Mouse (Mus musculus) MN1 (cell line): ENCODE measurements around the gene Pkd1l1.

Experiments
- DNase-seq: peaks from one replicate; pipeline ENCODE4 v3.0.0-alpha.2; 2016; ENCODE audit warnings: low spot score

Pkd1l1 gene

DNA sequence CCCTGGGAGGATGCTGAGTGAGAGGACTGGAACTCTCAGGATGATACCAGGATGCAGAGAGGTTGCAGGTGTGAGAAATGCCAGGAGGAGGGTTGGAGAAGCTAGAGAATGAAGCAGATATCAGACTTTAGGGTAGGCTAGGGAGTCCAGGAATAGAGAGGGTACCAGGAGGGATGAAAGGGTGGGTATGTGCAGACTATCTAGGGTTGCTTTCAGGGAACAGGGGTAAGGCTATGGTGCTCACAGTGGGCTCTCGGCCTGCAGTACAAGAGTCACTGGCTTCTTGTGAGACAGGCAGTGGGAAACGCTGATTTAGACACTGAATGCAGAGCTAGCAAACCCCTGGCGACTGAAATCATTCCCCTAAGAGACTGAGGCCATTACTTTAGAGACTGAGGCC lies at the start of gene Pkd1l1:
Pkd1l1 (minus strand) TSS at position 101 of the 400 bp plus-strand sequence.
- no peak for DNase-seq

DNA sequence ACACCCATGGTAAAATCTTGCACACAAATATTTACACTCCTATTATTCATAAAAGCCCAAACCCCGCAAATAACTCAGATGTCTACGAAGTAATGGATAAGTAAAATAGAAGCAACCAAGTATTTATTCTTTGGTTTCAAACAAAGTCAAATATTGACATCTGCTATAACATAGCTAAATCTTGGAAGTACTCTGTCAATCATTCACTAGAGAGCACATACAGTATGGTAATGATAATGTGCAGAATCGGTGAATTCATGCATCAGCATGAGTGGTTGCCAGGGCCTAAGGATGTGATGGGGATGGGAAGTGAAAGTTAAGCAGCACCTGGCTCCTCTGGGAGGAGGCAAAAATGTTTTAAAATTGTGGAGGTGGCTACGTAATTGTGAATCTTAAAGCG lies 47.1 kb upstream of the Pkd1l1 start:
- DNase-seq = no peak

DNA sequence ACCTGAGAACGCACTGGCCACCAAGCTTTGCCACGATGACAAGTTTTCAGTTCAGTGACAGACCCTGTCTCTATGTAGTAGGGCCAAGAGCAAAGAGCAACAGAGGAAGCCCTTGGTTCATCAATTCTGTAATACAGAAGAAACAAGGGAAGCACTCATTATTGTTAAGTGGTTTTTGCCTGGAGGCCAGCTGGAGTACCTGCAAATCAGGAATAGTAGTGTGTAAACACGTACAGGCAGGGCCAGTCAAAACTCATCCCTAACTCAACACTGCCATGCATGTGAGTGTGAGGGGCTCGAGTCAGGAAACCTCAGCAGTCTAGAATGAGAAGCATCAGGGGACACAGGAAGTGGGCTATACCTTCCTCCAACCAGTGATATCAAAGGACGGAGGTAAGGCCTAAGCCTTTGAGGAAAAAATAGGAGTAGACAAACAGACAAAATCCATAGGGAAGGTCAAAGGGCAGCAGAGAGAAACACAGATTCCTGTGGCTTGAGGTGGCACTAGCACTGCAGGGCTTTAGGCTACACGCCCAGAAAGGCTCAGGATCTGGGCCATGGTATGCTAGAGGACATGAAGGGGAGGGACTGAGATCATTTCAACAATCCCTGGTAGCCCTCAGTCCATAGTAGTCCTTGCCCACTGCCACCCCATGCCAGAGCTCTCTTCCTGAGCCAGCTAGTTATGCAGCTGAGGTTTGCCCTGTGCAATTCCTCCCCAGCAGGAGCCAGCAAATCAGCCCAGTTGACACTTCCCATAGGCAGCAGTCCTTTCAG lies 45.6 kb upstream of the Pkd1l1 start:
- no peak for DNase-seq

DNA sequence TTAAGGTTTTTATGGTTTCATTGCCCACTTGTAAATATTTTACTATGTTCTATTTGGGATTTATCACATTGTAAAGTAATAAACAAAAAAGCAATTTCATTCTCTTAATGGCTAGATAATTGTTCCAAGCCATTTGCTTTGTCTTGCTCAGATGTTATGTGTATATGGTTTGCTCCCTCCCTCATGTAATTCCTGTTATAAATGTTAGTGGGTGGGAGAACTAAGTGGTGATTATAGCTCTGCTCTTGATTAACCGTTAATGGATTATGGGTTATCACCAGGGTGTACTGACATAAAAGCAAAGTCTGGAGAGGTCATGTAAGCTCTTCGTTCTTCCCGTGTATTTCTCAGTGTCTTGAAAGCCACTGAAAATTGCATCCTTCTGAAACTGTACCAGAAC lies 41.7 kb upstream of the Pkd1l1 start:
- DNase-seq = no peak

DNA sequence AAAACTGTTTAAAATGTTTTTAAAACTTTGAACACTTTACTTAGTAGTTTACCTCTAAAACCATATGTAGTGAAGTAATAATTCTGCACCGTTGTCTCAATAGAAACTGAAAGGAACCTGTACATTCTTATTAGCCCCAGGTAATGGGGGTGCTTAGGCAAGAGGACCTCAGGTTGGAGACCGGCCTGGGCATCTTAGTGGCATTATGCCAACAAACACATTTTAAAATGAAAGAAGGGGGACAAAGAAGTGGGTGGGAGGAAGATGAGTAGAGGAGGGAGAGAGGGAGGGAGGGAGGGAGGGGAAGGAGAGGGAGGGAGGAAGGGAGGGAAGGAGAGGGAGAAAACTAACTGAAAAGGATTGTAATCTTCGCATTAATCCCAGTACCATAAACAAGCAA lies 38.3 kb upstream of the Pkd1l1 start:
- no peak for DNase-seq

DNA sequence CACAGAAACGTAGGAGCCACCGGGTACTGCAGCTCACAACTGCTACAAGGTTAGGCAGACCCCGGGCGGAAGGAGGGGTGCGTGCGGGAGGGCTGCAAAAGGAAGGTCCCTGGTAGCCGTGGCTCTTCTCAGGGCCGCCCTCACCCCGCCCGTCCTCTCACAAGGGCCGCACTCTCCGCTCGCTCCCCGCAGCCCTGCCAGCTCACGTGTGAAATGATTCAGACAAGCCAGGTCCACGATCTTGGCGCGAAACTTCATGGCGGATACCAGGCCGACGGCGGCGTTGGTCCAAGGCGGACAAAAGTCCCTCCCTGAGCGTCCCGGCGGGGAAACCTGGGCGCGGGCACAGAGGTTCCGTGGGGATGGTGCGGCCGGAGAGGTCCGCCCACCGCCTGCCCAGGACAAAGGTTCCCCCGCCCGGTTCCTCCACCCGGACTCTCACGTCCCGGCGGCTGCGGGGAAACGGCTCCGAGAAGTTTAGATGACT lies 37.8 kb upstream of the Pkd1l1 start, which contains the start of gene Hus1:
Hus1 (minus strand) TSS at position 339 of the 487 bp plus-strand sequence.
- DNase-seq = peak; percentile 95

DNA sequence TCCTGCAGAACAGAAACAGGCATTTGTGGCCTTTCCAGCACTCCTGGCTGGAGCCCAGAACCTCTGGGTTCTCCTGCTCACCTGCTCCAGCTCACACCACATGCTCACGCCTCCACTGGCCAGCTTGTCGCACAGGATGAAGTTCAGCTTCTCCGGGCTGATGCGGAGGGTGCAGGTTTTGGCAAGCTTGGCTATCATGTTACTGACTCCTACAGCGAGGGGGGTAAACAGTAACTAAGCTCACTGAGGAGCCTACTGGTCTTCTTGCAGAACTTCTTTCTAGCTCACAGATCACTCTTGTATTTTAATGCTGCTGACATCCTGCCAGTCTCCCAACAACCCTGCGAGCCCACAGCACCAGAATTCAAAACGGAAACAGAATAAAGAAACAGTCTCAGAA lies 37.4 kb upstream of the Pkd1l1 start:
- peak; percentile 58 for DNase-seq

DNA sequence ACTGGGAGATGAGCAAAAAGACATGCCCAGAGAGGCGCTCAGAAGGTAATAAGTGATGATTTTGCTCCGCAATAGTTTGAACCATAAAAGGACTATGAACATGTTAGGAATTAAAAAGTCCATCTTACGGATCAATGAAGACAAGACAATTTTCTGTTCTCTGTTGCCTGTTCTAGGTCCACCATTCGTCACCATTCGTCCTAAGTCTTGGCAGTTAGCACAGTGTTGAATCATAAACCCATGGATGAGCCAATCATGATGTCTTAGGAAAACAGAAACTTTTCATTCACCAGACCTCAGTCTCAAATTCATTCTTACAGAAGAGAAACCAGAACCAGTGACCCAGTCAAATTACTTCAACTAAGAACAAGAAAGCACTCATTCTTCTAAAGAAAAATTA lies 35.7 kb upstream of the Pkd1l1 start:
- DNase-seq = no peak

DNA sequence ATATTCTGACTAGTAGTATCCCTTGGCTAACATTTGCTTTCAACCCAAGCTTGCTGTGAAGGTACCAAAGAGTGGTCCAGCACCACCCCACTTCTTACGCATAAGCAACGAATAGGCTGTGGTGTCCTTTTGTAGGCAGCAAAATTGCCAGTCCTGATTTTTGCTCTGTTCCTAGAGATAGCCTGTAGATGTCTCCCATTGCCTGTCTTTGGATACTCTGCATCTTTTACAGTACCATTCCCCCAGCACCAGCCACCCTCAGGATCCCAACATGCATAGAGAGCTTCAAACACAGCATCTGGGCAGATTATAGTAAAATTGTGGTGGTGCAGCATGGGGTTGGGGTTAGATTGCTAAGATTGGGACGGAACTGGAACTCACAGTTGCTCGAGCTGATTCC lies 15.0 kb upstream of the Pkd1l1 start:
- no peak for DNase-seq

DNA sequence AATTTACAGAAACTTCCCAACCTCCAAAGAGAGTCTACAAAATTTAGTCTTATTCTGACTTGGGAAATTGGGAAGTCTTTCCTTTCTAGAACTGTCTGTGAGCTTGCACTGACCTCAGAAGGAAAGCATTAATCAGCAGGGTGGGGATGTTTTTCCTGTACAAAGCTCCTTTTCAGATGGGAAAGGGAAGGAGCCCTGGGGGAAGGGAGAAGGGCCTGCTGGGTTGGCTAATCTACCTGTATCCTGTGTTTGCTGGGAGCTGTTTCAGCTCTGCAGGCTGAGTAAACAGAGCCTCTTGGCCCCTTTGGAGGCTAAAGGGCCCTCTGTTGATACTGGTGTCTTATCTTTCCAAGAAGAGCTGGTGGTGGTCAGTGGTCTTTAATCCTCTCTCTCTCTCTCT lies 13.0 kb upstream of the Pkd1l1 start:
- no peak for DNase-seq

DNA sequence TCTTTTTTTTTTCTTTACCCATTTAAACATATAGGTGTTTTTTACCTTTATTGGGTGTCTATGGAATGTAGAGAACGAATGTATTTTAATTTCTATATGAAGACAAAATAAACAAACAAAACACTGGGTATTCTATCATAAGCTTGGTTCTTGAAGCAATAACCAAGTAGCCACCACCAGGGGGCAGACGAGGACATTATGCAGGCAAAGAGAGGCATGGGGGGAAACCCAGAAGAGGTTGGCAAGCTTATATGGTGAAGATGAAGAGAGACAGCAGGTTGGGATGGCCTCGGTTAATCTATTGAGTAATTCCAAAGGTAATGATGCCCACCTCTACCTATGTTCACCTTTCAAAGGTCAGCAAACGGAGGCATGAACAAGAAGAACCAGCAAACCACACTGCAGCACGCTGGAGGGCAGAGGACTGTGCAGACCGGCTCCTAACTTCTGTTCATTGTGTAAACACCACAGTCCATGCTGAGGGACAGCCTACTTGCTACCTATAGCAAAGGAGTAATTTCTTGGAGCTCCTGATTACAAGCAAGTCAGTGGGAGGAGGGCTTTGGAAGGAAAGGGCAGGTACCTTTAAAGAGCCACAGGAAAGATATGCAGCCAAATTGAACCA lies 10.3 kb upstream of the Pkd1l1 start:
- peak; percentile 81 for DNase-seq

DNA sequence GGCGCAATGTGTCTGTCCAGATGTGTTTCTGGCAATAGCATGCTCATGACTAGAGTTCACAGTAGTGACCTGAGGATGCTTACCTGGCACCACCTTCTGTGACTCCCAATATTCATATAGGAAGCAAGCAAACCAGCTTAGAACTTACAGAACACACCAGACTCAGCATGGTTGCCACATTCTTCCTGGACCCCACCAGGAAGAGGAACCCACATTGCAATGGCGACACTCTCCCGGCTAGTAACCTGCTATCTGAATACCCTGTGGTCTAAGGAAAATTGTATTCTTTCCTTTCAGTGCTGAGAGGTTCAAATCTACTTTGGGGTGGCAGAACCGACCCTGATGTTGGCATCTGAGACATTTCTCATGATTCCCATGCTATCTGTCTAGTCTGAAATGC lies 5.1 kb upstream of the Pkd1l1 start:
- DNase-seq = no peak

DNA sequence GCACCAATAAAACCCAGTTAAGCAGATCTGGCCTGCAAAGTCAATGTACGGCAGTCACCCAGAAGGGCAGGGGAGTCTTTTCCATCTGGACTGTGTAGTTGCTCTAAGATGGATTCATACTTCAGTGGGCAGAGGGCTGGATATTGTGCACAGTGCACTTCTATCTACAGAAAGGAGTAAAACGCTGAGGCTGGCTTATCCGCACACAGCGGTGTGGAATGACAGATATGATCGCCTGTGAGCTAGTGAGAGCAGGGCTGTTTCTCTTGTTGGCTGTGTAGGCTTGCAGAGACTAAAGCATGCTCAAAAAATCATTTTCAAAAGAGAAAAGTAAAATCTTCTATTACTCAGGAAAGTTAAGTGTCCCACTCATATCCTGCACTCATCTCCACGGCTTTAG lies 973 bp downstream of the Pkd1l1 start:
- no peak for DNase-seq

DNA sequence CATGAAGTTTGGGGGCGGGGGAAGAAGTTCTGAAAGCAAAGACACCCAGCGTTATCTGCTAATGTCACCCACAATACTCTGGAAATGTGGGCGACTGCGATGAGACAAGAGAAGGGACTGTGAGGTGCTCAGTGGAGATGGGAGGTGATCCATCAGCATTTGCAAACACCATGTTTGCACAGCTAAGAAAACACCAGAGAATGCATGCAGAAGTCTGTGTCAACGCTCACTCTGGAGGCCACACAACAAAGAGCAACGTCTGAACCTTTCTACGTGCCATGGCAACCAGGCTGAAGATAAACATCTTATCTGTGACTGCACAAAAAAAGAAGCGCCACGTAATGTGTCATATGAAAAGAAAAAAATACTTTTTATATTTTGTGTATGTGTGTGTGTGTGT lies 2.6 kb downstream of the Pkd1l1 start:
- no peak for DNase-seq

DNA sequence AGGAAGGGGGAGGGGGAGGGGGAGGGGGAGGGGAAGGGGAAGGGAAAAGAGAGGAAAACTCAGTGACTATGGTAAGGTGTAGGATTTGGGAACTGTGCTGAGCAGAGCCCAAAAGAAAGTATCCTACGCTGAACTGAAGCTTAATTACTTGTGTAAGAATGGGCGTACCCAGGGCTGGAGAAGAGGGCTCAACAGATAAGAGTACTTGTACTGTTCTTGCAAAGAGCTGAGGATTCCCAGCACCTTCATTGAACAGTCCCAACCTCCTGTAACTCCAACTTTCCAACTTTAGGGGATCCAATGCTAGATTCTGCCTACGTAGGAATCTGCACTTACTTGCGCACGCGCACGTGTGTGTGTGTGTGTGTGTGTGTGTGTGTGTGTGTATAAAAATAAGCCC lies 5.0 kb downstream of the Pkd1l1 start:
- no peak for DNase-seq

DNA sequence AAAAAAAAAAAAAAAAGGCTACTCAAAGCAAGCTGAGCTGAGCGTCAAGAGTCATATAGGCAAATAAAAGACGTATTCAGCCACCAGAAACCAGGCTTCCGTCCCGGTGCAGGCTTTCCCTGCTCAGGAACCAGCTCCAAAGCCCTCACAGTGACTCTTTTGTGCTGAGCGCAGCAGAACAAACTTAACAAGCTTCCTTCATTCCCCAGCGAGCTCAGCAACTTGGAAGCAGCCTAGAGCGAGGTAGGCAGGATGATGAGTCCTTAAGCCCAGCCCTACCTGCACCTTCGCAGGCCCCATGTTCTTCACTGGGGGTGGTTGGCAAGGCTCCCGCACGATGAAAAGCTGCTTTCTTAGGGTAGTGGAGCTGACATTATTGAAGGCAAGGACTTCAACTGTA lies 14.5 kb downstream of the Pkd1l1 start:
- DNase-seq = no peak

DNA sequence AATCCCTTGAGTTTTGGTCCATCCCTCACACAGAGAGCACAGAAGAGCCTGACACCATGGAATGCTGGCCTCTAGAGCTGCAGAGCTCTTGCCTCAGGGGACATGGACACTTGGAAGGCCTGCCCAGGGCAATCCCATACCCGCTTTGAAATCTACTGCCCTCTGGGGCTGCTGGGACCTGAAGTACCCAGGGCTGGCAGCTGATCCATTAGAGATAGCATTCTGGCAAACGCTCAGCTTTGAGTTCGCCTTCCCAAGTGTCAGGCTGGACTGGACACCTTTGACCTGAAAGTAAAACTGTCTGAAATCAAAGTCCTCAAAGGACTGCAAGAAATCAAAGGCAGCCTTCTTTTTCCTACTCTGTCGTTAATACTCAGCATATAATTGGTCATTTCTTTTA lies 15.0 kb downstream of the Pkd1l1 start:
- no peak for DNase-seq

DNA sequence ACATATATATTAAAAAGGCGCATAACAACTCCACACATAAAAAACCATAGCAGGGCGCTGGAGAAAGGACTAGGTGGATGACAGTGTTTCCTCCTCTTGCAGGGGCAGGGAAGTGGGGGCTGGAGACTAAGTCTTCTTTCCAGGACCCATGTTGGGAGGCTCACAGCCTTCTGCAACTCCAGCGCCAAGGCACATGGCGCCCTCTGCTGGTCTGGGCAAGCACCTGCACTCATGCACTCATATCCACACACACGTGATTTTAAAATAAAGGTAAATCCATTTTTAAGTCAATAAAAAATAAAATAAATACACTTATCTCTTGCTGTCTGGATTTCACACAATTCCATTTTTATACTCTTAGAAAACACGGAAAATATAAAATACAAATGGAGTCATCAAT lies 16.0 kb downstream of the Pkd1l1 start:
- no peak for DNase-seq

DNA sequence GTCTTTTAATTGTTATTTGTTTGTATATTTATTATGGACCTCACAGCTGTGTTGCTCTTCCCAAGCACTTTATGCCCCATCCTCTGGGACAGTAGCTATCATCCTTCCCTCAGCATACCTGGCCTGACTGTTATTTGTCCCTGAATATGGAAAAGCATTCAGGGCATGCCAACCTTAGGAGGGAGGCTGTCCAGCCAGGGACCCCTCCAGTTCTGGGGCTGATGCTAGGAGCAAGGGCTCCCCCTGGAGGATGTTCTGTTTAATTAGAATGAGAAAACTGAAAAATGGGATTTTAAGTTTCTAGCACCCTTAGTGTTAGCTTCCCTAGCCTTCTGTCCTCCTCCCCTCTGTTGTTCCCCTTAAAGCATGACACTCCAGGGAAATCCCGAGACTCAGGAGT lies 17.4 kb downstream of the Pkd1l1 start:
- DNase-seq = no peak

DNA sequence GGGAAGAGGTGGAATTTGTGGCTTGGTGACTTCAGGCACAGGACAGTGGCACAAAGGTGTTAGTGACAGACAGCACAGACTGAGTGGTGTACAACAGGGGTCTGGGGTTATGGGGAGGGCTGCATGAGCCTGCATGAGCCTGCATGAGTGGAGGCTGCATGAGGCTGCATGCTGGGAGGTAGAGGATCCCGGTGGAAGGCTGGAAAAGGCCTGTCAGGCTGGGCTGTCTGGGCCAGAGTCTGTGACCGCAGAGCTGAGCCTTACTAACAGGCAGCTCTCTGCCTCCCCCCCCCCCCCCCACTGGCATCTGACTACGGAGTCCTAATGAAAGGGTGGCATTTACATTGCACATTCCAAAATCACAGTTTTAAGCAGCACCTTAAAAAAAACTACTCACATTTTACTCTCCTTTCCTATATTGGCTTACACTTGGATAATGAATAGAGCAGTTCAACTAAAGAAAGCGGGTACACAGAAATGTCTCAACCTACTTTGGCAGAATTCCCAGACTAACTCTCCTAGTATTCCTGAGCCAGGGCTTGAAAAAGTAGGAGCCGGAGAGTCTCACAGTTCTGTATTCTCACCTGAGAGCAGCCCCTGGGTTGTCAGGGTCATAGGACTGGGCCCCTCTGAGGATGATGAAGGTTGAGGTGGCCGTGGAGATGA lies 23.2 kb downstream of the Pkd1l1 start:
- no peak for DNase-seq

DNA sequence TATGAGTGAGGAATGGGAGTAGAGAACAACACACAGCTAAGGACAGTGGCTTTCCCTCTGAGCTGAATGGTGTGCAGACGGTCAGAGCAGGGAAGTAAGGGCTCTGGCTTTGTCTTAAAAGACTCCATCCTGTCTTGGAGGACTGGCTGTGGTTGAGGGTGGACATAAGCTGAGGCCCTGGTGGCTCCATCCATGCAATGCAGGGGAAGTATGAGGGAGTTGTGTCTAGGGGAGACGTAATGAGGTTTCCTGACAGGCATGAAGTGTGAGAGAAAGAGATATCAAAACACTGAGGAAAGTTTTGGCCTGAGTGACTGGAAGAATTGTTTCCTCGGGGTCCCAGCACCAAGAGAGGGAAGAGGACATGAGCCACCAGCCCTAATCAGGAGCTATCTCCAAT lies 24.2 kb downstream of the Pkd1l1 start:
- no peak for DNase-seq

DNA sequence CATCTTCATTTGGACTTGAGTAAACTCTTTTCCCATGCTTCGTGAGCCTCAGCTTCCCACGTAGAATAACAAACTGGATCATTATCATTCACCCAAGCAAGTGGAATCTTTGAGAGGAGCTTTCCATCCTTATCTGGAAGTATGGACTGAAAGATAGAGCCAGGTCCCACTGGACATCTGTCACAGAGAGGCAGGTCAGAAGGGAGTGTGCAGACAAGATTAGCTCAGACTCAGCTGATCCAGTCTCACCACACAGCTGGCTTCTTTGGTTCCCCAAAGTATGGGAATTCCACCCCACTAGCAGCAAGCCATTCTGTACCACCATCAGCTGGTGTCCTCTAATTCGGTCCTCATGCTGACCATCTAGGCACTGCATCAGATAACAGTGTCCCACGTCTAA lies 29.0 kb downstream of the Pkd1l1 start:
- DNase-seq = no peak

DNA sequence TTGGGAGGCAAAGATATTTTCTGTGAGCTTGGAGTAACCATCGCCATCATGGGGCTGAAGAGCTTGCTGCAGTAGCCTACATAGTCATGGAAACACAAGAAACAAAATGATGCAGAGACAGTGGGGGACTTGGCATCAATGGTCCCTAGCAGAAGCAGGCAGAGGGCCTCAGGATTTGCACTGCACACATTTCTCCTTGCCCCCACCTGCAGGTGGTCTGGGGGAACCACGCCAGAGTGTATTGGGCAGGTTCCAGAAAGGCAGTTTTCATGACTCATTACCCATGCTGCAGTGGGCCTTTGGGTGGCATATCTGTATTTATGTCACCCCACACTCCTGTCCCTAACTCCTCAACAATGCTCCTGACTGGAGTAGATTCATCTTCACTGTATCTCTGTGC lies 30.6 kb downstream of the Pkd1l1 start:
- no peak for DNase-seq
